Mouse (Mus musculus): Measurements from ENCODE around the gene 9930111J21Rik2. TPM values are rescaled to one million over a fixed set of nuclear protein-coding genes. Genes with fewer than 3 reads are reported as not detected.
"Not testable (repeated sequence)": the region's sequence is repeated elsewhere in the genome, so short reads cannot be mapped to it uniquely, and the experiment has no call there.

Gene 9930111J21Rik2
- total and polyA plus RNA-seq, 2 experiments from 2014 or later: 1.2 to 2.7 TPM

GRCm38 (mm10) chr11:49006785-49007184 is 44.3 kb downstream of the 9930111J21Rik2 start:
- not testable (repeated sequence) for H3K4me1 ChIP-seq (ENCODE audit: control insufficient read depth, insufficient read depth); H3K9me3 ChIP-seq (replicated peaks; ENCODE audit: control insufficient read depth, low read length); H3K9ac ChIP-seq (replicated peaks; ENCODE audit: low read depth, low read length); ATAC-seq (ENCODE audit: insufficient read depth, low read depth); H3K27ac ChIP-seq (ENCODE audit: low read depth); H3K36me3 ChIP-seq (replicated peaks; ENCODE audit: control insufficient read depth, insufficient read depth, low read length); H3K4me2 ChIP-seq (ENCODE audit: low read depth, low read length); DNase-seq (ENCODE audit: low spot score); H3K4me3 ChIP-seq (ENCODE audit: low read depth, low read length); H3K27me3 ChIP-seq (ENCODE audit: control insufficient read depth, insufficient read depth, low read length)
- WGBS: 0% methylated on average over 1 of the region's 1 CpGs

- H3K27me3 ChIP-seq (ENCODE audit: control insufficient read depth, insufficient read depth, low read length); H3K9me3 ChIP-seq (replicated peaks; ENCODE audit: control insufficient read depth, low read length); H3K4me3 ChIP-seq (ENCODE audit: low read depth, low read length); H3K4me1 ChIP-seq (ENCODE audit: control insufficient read depth, insufficient read depth); H3K4me2 ChIP-seq (ENCODE audit: low read depth, low read length); DNase-seq (ENCODE audit: low spot score); H3K9ac ChIP-seq (replicated peaks; ENCODE audit: low read depth, low read length); ATAC-seq (ENCODE audit: insufficient read depth, low read depth); H3K36me3 ChIP-seq (replicated peaks; ENCODE audit: control insufficient read depth, insufficient read depth, low read length); H3K27ac ChIP-seq (ENCODE audit: low read depth): not testable (repeated sequence)
- 30% methylated on average over 2 of the region's 2 CpGs for WGBS
Measured at GRCm38 (mm10) chr11:49006317-49006716, 44.7 kb downstream of the 9930111J21Rik2 start.

- not testable (repeated sequence) for H3K4me2 ChIP-seq (ENCODE audit: low read depth, low read length); H3K4me3 ChIP-seq (ENCODE audit: low read depth, low read length); DNase-seq (ENCODE audit: low spot score); H3K27ac ChIP-seq (ENCODE audit: low read depth); H3K4me1 ChIP-seq (ENCODE audit: control insufficient read depth, insufficient read depth); ATAC-seq (ENCODE audit: insufficient read depth, low read depth); H3K27me3 ChIP-seq (ENCODE audit: control insufficient read depth, insufficient read depth, low read length); H3K9me3 ChIP-seq (replicated peaks; ENCODE audit: control insufficient read depth, low read length); H3K9ac ChIP-seq (replicated peaks; ENCODE audit: low read depth, low read length); H3K36me3 ChIP-seq (replicated peaks; ENCODE audit: control insufficient read depth, insufficient read depth, low read length)
- WGBS: 42% methylated on average over 1 of the region's 1 CpGs
Measured at GRCm38 (mm10) chr11:49000411-49000810, 50.6 kb downstream of the 9930111J21Rik2 start.

- H3K9ac ChIP-seq (replicated peaks; ENCODE audit: low read depth, low read length); H3K27ac ChIP-seq (ENCODE audit: low read depth); H3K4me1 ChIP-seq (ENCODE audit: control insufficient read depth, insufficient read depth); ATAC-seq (ENCODE audit: insufficient read depth, low read depth); DNase-seq (ENCODE audit: low spot score); H3K27me3 ChIP-seq (ENCODE audit: control insufficient read depth, insufficient read depth, low read length); H3K36me3 ChIP-seq (replicated peaks; ENCODE audit: control insufficient read depth, insufficient read depth, low read length); H3K4me2 ChIP-seq (ENCODE audit: low read depth, low read length); H3K9me3 ChIP-seq (replicated peaks; ENCODE audit: control insufficient read depth, low read length); H3K4me3 ChIP-seq (ENCODE audit: low read depth, low read length): not testable (repeated sequence)
- WGBS: 40% methylated on average over 2 of the region's 2 CpGs
Measured at GRCm38 (mm10) chr11:48994018-48994417, 57.0 kb downstream of the 9930111J21Rik2 start, which contains the start of gene Tgtp1. Gene Tgtp1 (minus strand): TSS chr11:48994172.

GRCm38 (mm10) chr11:48993296-48993695 is 57.7 kb downstream of the 9930111J21Rik2 start:
- not testable (repeated sequence) for DNase-seq (ENCODE audit: low spot score); H3K27ac ChIP-seq (ENCODE audit: low read depth); H3K27me3 ChIP-seq (ENCODE audit: control insufficient read depth, insufficient read depth, low read length); H3K9me3 ChIP-seq (replicated peaks; ENCODE audit: control insufficient read depth, low read length); ATAC-seq (ENCODE audit: insufficient read depth, low read depth); H3K4me3 ChIP-seq (ENCODE audit: low read depth, low read length); H3K4me1 ChIP-seq (ENCODE audit: control insufficient read depth, insufficient read depth); H3K9ac ChIP-seq (replicated peaks; ENCODE audit: low read depth, low read length); H3K36me3 ChIP-seq (replicated peaks; ENCODE audit: control insufficient read depth, insufficient read depth, low read length); H3K4me2 ChIP-seq (ENCODE audit: low read depth, low read length)
- 17% methylated on average over 10 of the region's 10 CpGs for WGBS

- not testable (repeated sequence) for H3K27ac ChIP-seq (ENCODE audit: low read depth); H3K4me1 ChIP-seq (ENCODE audit: control insufficient read depth, insufficient read depth); H3K9ac ChIP-seq (replicated peaks; ENCODE audit: low read depth, low read length); ATAC-seq (ENCODE audit: insufficient read depth, low read depth); H3K4me3 ChIP-seq (ENCODE audit: low read depth, low read length); DNase-seq (ENCODE audit: low spot score); H3K9me3 ChIP-seq (replicated peaks; ENCODE audit: control insufficient read depth, low read length); H3K27me3 ChIP-seq (ENCODE audit: control insufficient read depth, insufficient read depth, low read length); H3K36me3 ChIP-seq (replicated peaks; ENCODE audit: control insufficient read depth, insufficient read depth, low read length); H3K4me2 ChIP-seq (ENCODE audit: low read depth, low read length)
- WGBS: 44% methylated on average over 4 of the region's 4 CpGs
Measured at GRCm38 (mm10) chr11:48991740-48992520, 59.1 kb downstream of the 9930111J21Rik2 start, which contains the start of gene Gm12185. Gene Gm12185 (minus strand): TSS chr11:48992226.

- WGBS: 77% methylated on average over 1 of the region's 2 CpGs
- not testable (repeated sequence) for H3K9me3 ChIP-seq (replicated peaks; ENCODE audit: control insufficient read depth, low read length); H3K9ac ChIP-seq (replicated peaks; ENCODE audit: low read depth, low read length); DNase-seq (ENCODE audit: low spot score); H3K36me3 ChIP-seq (replicated peaks; ENCODE audit: control insufficient read depth, insufficient read depth, low read length); H3K4me3 ChIP-seq (ENCODE audit: low read depth, low read length); H3K4me2 ChIP-seq (ENCODE audit: low read depth, low read length); ATAC-seq (ENCODE audit: insufficient read depth, low read depth); H3K27ac ChIP-seq (ENCODE audit: low read depth); H3K4me1 ChIP-seq (ENCODE audit: control insufficient read depth, insufficient read depth); H3K27me3 ChIP-seq (ENCODE audit: control insufficient read depth, insufficient read depth, low read length)
Measured at GRCm38 (mm10) chr11:48989981-48990380, 61.1 kb downstream of the 9930111J21Rik2 start.

GRCm38 (mm10) chr11:48988219-48988618 is 62.8 kb downstream of the 9930111J21Rik2 start:
- not testable (repeated sequence) for H3K27ac ChIP-seq (ENCODE audit: low read depth); H3K36me3 ChIP-seq (replicated peaks; ENCODE audit: control insufficient read depth, insufficient read depth, low read length); ATAC-seq (ENCODE audit: insufficient read depth, low read depth); H3K9me3 ChIP-seq (replicated peaks; ENCODE audit: control insufficient read depth, low read length); H3K27me3 ChIP-seq (ENCODE audit: control insufficient read depth, insufficient read depth, low read length); H3K4me3 ChIP-seq (ENCODE audit: low read depth, low read length); DNase-seq (ENCODE audit: low spot score); H3K4me2 ChIP-seq (ENCODE audit: low read depth, low read length); H3K4me1 ChIP-seq (ENCODE audit: control insufficient read depth, insufficient read depth); H3K9ac ChIP-seq (replicated peaks; ENCODE audit: low read depth, low read length)
- 61% methylated on average over 2 of the region's 3 CpGs for WGBS
